Mouse (Mus musculus): Measurements from ENCODE around the gene Klra2.
"Not testable (repeated sequence)": the region's sequence is repeated elsewhere in the genome, so short reads cannot be mapped to it uniquely, and the experiment has no call there.

Gene Klra2

GRCm38 (mm10) chr6:131247206-131247605 lies at the start of gene Klra2:
TSS of gene Klra2 (minus strand) at chr6:131247362.
- DNase-seq, result no peak

- DNase-seq, result no peak
These were observed 47.4 kb upstream of the Klra2 start for GRCm38 (mm10) chr6:131294435-131295112.

- DNase-seq, result no peak
These were observed 46.8 kb upstream of the Klra2 start for GRCm38 (mm10) chr6:131293916-131294315.

- DNase-seq, result peak; percentile 96
These were observed 46.0 kb upstream of the Klra2 start, which contains the start of gene Magohb for GRCm38 (mm10) chr6:131292991-131293788. TSS of gene Magohb (minus strand) at chr6:131293244.

GRCm38 (mm10) chr6:131292276-131292990 lies 45.3 kb upstream of the Klra2 start:
- DNase-seq, result no peak

GRCm38 (mm10) chr6:131290430-131290829 lies 43.3 kb upstream of the Klra2 start:
- peak; percentile 7 for DNase-seq

GRCm38 (mm10) chr6:131278160-131278559 lies 31.0 kb upstream of the Klra2 start:
- DNase-seq, result not testable (repeated sequence)

DNA sequence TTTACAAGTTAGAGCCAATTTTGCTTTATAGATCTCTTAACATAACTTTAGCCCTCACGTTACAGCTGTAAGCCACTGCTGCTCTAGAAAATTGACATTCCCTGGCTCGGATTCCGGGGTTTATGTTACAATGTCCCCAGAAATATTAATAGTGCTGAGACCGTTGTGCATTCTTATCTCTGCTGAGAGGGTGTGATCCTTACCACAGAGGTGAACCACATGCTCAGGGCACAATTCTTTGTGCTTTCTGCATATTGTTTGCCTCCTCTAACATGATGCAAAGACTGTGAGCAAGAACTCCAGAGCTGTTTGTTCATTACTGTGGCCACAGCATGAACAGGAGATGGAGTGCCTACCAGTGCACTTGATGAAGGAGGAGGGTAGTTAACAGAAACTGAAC lies 29.5 kb upstream of the Klra2 start:
- DNase-seq, result no peak

GRCm38 (mm10) chr6:131272311-131272710 lies 25.1 kb upstream of the Klra2 start:
- no peak for DNase-seq

DNA sequence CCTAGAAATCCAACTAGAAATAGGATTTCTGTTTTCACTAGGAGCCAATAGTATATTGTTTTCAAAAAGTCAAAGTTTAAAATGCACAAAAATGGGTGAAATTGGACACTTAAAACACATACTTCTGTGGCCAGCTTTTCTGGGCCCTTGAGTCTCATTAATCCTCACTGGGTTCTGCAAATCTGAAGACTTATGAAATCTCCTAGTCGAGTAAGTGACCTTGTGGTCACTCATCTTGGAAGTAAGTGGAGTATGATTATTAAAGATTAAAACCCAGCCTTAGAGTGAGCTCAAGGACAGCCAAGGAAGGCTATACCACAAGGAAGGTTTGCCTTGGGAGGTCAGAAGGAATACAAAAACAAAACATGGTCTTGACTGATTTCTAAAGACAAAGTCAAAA lies 23.1 kb upstream of the Klra2 start:
- DNase-seq, result no peak

DNA sequence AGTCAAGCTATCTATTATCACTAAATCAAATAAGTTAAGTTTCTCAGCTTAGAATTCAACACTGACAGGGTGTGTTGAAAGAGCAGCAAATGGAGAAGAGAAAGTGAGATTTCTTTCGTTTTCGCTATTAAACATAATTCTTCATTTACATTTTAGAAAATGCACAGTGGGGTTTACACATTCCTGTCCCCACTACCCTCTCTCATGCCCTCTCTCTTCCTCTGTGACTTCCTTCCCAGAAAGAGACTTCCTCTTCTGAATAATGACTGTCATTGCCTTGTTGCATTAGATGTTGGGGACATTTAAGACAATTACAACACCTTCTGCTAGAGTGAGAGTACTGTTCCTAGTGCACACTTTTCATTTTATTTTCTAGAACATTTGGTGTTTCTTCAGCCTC lies 22.4 kb upstream of the Klra2 start:
- DNase-seq, result no peak

- DNase-seq, result no peak
These were observed 17.0 kb upstream of the Klra2 start for GRCm38 (mm10) chr6:131264175-131264574.

GRCm38 (mm10) chr6:131262778-131263177 lies 15.6 kb upstream of the Klra2 start:
- DNase-seq, result no peak

- DNase-seq, result no peak
These were observed 14.8 kb upstream of the Klra2 start for GRCm38 (mm10) chr6:131262009-131262408.

DNA sequence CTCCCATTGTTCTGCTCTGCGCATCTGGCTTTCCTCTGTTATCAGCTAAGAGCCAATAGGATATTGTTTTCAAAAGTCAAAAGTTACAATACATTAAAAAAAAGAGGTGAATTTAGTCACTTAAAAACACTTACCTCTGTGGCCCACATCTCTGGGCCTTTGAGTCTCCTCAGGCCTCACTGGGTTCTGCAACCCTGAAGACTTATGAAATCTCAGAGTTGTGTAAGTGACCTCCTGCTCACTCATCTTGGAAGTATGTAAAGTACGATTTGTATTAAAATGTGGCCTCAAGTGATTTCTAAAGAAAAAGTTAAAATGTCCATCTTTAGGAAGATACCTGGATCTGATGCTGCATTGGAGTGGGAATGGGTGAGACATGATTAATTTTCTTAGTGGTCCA lies 2.1 kb downstream of the Klra2 start:
- DNase-seq, result no peak

Measured in right cerebral cortex, postnatal 4 days (tissue).